Mouse (Mus musculus) spleen, postnatal 10 days (tissue): ENCODE data around the gene Prep.

Experiments
- DNase-seq, 2 experiments: peaks; one replicate each; pipeline ENCODE4 v3.0.0; 2021 to 2022; ENCODE audit warnings: low spot score in 2 of 2

The Prep gene

DNA sequence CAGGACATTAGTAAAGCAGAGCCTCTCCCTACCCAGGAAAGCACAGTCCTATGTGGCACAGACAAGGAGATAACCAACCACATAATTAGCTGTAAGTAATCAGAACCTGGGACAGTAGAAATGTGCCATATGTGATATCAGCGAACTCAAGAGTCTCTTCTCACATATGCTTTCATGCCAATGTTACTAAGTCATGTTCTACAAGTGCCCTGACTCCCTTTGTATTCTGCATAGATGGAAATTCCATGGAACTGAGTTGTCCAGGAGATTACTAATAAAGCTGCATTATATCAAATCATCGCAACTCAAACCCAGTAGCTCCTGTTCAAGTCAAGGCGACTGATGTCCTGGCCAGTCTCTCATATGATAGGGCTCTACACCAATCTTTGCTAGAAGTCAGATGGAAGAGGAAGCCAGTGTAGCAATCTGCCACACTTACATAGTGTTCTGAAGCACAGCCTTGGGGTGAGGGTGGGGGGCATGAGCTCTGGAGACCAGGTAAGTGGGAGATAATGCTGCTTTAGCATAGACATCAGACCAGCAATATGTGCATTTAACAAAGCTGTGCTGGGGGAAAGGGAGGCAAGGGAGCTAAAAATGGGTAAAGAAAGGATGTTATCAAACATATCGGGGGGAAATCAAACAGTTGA is 113.8 kb downstream of the Prep start:
- DNase-seq = no peak

DNA sequence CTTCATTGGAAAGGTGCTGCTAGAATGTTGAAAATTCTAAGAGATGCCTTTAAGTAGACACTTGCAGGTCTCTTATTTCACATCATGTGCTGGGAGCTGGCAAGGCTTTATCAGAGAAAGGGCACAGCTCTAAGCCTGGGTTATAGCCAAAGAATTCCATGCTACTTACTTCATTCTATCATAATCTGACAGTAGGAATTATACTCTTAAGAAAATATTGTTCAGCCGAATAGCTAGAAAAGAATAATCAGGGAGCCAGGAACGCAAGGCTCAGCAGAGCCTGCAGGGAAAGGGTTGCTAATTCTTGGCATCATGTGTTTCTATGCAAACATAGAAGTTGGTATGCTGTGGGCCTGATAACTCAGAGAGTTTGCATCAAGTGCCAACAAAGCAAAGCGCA is 114.3 kb downstream of the Prep start:
- no peak for DNase-seq

DNA sequence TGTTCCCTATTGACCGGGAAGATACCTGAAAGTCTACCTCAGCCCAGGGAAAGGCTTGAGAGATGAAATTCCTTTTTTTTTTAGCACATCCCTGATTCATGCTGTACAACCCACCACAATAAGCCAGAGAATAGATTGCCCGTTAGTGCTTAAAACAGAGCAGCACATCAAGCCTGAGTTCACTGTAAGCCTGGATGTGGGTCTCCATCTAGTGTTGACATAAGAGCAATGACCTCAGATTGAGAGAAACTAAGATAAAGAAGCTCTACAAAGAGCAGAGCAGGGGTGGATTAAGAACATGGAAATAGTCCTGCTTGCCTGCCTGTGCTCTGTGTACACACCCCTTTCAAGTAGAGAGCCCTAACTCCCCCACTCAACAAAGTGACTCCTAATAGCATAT is 118.5 kb downstream of the Prep start:
- DNase-seq = no peak

DNA sequence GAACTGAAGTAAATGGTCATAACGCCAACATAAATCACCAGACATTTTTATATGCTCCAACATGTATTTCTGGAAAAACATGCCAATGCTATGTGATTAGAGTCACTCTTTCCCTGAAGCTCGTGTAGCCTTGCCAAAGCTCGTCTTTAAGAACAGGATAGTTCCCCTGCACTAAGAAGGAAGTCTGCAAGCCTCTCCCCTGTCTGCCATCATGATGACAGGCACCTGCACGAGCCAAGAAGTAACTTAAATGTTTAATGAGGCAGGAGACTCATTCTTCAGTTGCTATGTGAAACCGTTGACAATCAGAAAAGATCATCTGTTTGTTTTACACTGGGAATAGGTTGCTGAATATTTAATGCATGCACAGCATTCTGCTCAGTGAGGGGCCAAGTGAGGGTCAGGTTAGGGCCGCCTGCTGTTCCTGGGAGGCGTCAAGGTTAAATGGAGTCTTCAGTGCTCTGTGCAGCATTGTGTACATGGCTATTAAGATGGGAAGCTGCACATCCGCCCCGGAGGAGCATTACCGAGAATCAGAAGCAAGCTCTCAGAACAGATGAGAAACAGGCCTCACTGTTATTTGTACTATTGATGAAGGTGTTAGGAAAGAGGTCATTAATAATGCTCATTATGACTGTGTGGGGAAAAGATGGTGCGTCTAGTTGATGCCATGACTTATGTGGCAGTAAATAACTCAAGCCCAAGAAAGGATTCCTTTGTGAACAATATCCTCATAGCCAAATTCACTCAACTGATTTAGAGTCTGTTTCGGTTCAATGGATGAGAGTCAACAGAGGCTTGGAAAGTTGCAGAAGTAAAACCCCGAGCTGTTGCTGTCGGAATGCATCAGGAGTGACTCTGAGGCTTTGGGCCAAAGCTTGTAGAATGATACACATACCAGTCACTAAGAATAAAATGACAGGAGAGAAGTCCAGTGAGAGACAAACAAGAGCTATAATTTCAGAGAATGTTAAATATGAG is 126.6 kb downstream of the Prep start:
- no peak for DNase-seq

DNA sequence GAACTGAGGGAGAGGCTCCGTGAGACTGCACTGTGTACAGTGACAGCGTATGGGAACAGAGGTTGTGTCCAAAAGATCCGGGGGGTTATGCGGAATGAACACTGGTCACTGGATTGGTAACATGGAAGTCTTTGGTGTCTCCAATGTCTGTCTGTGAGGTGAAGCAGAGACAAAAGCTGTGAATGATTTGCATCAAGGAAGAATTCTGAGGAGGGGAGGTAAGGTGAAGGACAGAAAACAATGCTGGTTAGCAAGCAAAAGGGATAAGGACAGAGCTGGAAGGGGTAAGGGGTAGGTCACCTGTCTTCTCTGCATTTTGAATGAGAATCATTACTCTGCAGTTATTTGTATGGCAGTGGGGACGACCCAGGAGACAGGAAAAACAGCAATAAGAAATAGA is 127.5 kb downstream of the Prep start:
- DNase-seq = no peak

DNA sequence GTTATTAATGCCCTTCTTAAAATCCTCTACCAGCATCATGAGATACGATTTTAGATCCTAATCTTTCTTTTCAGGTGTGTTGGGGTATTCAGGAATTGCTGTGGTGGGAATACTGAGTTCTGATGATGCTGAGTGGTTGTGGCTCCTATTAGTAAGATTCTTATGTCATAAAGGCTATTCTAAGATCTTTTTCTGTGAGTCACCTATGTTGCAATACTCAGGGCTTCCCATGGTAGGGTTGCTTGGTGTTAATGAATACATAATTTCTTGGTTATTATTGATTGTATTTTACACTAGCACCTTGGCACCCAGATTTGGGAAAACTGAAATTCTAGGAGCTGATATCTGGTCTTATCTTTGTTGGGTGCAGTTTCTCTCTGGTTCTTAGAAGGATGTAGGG is 137.6 kb downstream of the Prep start:
- DNase-seq = no peak

DNA sequence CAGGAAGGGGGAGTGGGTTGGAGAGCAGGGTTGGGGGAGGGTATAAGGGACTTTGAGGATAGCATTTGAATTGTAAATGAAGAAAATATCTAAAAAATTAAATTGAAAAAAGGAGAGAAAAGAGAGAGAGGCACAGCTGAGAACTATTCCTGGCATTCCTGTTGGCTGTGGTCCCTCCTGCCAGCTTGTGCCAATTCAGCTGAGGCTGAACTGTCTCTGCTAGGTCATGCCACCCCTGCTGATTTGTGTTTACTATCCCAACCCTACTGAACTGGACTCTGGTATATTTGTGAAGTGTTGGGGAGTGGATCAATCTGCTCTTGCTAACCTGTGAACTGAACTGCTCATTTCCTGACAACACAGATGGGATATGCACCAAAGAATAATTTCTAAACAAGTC is 143.2 kb downstream of the Prep start:
- DNase-seq = no peak

DNA sequence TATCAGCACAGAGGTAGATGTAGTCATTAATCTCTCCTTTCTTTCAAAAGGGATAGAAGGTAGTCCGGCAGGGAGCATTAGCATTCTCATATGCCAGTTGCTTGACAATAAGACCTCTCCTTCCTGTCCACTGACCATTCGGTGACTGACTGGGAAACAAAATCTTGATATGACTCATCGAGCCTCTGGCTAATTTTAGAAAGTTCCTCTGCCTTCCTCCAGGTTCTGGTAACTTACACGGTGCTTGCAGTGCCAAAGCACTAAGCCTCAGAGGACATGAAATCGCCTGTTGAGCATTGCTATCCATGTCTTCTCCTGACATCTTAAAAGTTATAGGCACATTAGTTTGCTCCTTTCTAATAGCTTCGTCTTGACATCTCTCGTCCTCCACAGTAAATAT is 149.7 kb downstream of the Prep start:
- no peak for DNase-seq
